21 mouse cellular contexts compared by ENCODE assay signal in the genomic region with DNA sequence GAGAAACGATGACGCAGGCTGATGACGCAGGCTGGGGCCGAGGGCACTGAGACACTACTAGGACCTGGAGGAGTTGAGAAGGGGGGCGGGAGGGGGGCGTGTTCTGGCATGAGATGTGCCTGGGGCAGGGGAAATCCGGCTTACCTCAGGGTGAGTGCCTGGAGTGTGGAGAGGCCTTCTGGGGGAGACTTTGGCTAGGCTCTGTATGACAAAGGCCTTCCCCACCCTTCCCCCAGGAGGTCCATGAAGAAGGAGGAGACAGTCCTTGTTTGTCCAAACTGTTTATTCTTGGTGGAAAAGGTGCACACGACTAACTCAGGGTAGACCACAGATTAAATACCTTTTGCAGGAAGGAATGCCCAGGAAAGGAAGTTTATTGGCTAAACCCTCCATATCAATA.
"Had no signal": no experiment of that assay in that cellular context is flagged by ENCODE, and none has a peak within 500 bp of the region (broad histone marks: within the 10 kb centered on the region; RNA-seq: fewer than 3 reads in every experiment).

No protein-coding gene starts in this region.

- H3K9me3 ChIP-seq: limb, embryonic 10.5 days; limb, embryonic 13.5 days; liver, embryonic 12.5 days; liver, embryonic 15.5 days; lung, embryonic 15.5 days; neural tube, embryonic 12.5 days; neural tube, embryonic 15.5 days had no signal

- H3K4me1 ChIP-seq: liver, embryonic 12.5 days; liver, embryonic 15.5 days; lung, embryonic 15.5 days; neural tube, embryonic 12.5 days; neural tube, embryonic 15.5 days had no signal

- H3K4me2 ChIP-seq: limb, embryonic 13.5 days; liver, embryonic 12.5 days; liver, embryonic 15.5 days; lung, embryonic 15.5 days; midbrain, embryonic 11.5 days; neural tube, embryonic 12.5 days; neural tube, embryonic 15.5 days had no signal

- H3K4me3 ChIP-seq: limb, embryonic 10.5 days; limb, embryonic 13.5 days; liver, embryonic 12.5 days; liver, embryonic 15.5 days; lung, embryonic 15.5 days; neural tube, embryonic 12.5 days; neural tube, embryonic 15.5 days had no signal

- H3K27ac ChIP-seq: limb, embryonic 10.5 days; limb, embryonic 13.5 days; liver, embryonic 12.5 days; liver, embryonic 15.5 days; lung, embryonic 15.5 days; neural tube, embryonic 12.5 days; neural tube, embryonic 15.5 days had no signal

- H3K9ac ChIP-seq: limb, embryonic 13.5 days; liver, embryonic 12.5 days; liver, embryonic 15.5 days; lung, embryonic 15.5 days; neural tube, embryonic 12.5 days; neural tube, embryonic 15.5 days had no signal

- DNase-seq: kidney, adult 9 months; kidney, postnatal 14 days; kidney, postnatal 4 days; layer of hippocampus, adult 9-11 months; liver; lung, adult 18-20 months; lung, postnatal 10 days; lung, postnatal 4 days; midbrain, embryonic 14.5 days; right cerebral cortex, adult 18-20 months; right cerebral cortex, postnatal 25 days; spleen, adult 18-20 months; thymus, postnatal 36 days had no signal

- ATAC-seq: liver, embryonic 12.5 days had no signal

- H3K27me3 ChIP-seq: limb, embryonic 13.5 days; liver, embryonic 12.5 days; liver, embryonic 15.5 days; lung, embryonic 15.5 days; neural tube, embryonic 12.5 days; neural tube, embryonic 15.5 days had no signal

- H3K36me3 ChIP-seq: limb, embryonic 10.5 days; limb, embryonic 13.5 days; liver, embryonic 12.5 days; liver, embryonic 15.5 days; lung, embryonic 15.5 days; neural tube, embryonic 12.5 days; neural tube, embryonic 15.5 days had no signal
